Mouse (Mus musculus): Measurements from ENCODE around the gene Agap3. TPM values are rescaled to one million over a fixed set of nuclear protein-coding genes. Genes with fewer than 3 reads are reported as not detected.

The Agap3 gene
- polyA plus RNA-seq (2011; ENCODE audit: insufficient read depth, insufficient read length, low read depth, missing spikeins) = 76.8 and 79.9 TPM in 2 replicates

- H3K27me3 ChIP-seq (ENCODE audit: control insufficient read depth, insufficient read depth, low read length, poor library complexity, severe bottlenecking) = no peaks in the 10 kb centered on the region
- no peak within 1 kb of the TSS for H3K27ac ChIP-seq (ENCODE audit: insufficient read depth, low read length)
- no peaks in the 10 kb centered on the region for H3K36me3 ChIP-seq (ENCODE audit: control insufficient read depth, insufficient read depth, low read length, poor library complexity, severe bottlenecking)
- H3K9me3 ChIP-seq (replicated peaks; ENCODE audit: control insufficient read depth, insufficient read depth, low read length, poor library complexity, severe bottlenecking) = no peaks in the 10 kb centered on the region
- peak within 1 kb of the TSS; percentile 79 for H3K4me3 ChIP-seq (ENCODE audit: low read depth, low read length)
- TF ChIP-seq CTCF (IDR thresholded peaks at IDR 0.05; ENCODE audit: low read depth, low read length) = no peak
- no peak for TF ChIP-seq EP300 (IDR thresholded peaks at IDR 0.05; ENCODE audit: insufficient read depth, low read depth, low read length)
- H3K4me1 ChIP-seq (ENCODE audit: control insufficient read depth, insufficient read depth, low read length) = peaks cover 6% of the 10 kb centered on the region
- peak within 1 kb of the TSS; percentile 95 for H3K9ac ChIP-seq (ENCODE audit: low read depth, poor library complexity, severe bottlenecking)
Measured at GRCm38 (mm10) chr5:24452030-24452690, at the start of gene Agap3. Agap3 (plus strand) TSS chr5:24452177.

DNA sequence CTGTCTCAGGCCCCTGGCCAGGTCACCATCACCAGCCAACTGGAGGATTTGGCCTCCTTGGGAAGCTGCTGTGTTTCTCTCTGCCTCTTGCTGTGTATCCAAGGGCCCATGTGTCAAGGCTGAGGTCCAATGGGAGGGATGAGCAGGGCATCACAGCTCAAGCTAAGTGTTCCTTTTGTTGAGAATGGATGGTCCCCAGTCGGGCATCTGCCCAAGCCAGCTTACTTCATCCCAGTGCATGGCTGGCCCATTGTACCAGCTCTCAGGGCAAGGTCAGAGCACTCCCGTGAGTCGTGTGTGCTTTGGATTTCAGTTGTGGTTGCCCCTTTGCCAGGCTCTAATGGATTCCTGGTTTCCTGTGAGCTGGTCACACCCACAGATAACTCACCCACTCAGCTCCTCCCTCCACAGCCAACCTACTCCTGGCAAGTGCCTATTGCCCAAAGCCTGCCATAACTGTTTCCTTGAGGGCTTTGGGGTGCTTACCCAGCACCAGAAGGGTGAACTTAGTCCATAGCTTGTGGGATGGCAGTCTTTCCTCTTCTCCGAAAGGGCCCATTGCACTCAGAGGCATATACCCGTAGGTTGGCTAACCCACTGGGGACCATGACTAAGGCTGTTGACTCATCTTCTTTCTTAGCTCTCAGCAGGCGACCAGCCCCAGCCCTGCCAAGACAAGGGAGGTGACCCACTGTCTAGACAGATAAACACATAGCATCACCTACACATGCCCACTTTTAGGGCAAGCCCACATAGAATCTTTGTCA lies 47.2 kb upstream of the Agap3 start:
- H3K4me1 ChIP-seq (ENCODE audit: control insufficient read depth, insufficient read depth, low read length) = no peaks in the 10 kb centered on the region
- H3K36me3 ChIP-seq (ENCODE audit: control insufficient read depth, insufficient read depth, low read length, poor library complexity, severe bottlenecking) = no peaks in the 10 kb centered on the region
- no peaks in the 10 kb centered on the region for H3K9me3 ChIP-seq (replicated peaks; ENCODE audit: control insufficient read depth, insufficient read depth, low read length, poor library complexity, severe bottlenecking)
- no peak overlapping the region for H3K27ac ChIP-seq (ENCODE audit: insufficient read depth, low read length)
- no peak overlapping the region for H3K4me3 ChIP-seq (ENCODE audit: low read depth, low read length)
- H3K27me3 ChIP-seq (ENCODE audit: control insufficient read depth, insufficient read depth, low read length, poor library complexity, severe bottlenecking) = no peaks in the 10 kb centered on the region
- TF ChIP-seq CTCF (IDR thresholded peaks at IDR 0.05; ENCODE audit: low read depth, low read length) = no peak
- no peak for TF ChIP-seq POLR2A (IDR thresholded peaks at IDR 0.05; ENCODE audit: insufficient read depth, low read length)
- no peak for TF ChIP-seq EP300 (IDR thresholded peaks at IDR 0.05; ENCODE audit: insufficient read depth, low read depth, low read length)
- H3K9ac ChIP-seq (ENCODE audit: low read depth, poor library complexity, severe bottlenecking) = no peak overlapping the region

GRCm38 (mm10) chr5:24405389-24405876 lies 46.5 kb upstream of the Agap3 start:
- Histone ChIP-seq H3K4me1 (ENCODE audit: control insufficient read depth, insufficient read depth, low read length) (no peaks in the 10 kb centered on the region), H3K27me3 (ENCODE audit: control insufficient read depth, insufficient read depth, low read length, poor library complexity, severe bottlenecking) (no peaks in the 10 kb centered on the region), H3K9ac (ENCODE audit: low read depth, poor library complexity, severe bottlenecking) (no peak overlapping the region), H3K27ac (ENCODE audit: insufficient read depth, low read length) (no peak overlapping the region), H3K36me3 (ENCODE audit: control insufficient read depth, insufficient read depth, low read length, poor library complexity, severe bottlenecking) (no peaks in the 10 kb centered on the region), H3K9me3 (replicated peaks; ENCODE audit: control insufficient read depth, insufficient read depth, low read length, poor library complexity, severe bottlenecking) (no peaks in the 10 kb centered on the region), H3K4me3 (ENCODE audit: low read depth, low read length) (no peak overlapping the region)
- no peak for TF ChIP-seq EP300 (IDR thresholded peaks at IDR 0.05; ENCODE audit: insufficient read depth, low read depth, low read length)
- TF ChIP-seq POLR2A (IDR thresholded peaks at IDR 0.05; ENCODE audit: insufficient read depth, low read length) = no peak
- no peak for TF ChIP-seq CTCF (IDR thresholded peaks at IDR 0.05; ENCODE audit: low read depth, low read length)

DNA sequence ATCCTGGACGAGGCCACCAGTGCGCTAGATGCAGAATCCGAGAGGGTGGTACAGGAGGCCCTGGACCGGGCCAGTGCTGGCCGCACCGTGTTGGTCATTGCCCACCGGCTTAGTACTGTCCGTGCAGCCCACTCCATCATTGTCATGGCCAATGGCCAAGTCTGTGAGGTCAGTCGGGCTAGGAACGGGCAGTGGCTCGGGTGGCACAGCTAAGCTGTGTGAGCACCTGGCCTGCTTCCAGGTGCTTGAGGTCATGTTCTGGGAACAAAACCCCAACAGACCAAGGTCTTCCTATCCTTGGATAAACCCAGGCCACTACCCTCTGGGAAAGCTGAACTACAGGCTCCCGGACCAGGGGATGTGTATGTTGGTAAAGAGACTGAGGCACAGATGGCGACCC lies 43.3 kb upstream of the Agap3 start:
- no peaks in the 10 kb centered on the region for H3K9me3 ChIP-seq (replicated peaks; ENCODE audit: control insufficient read depth, insufficient read depth, low read length, poor library complexity, severe bottlenecking)
- H3K9ac ChIP-seq (ENCODE audit: low read depth, poor library complexity, severe bottlenecking) = no peak overlapping the region
- H3K36me3 ChIP-seq (ENCODE audit: control insufficient read depth, insufficient read depth, low read length, poor library complexity, severe bottlenecking) = no peaks in the 10 kb centered on the region

DNA sequence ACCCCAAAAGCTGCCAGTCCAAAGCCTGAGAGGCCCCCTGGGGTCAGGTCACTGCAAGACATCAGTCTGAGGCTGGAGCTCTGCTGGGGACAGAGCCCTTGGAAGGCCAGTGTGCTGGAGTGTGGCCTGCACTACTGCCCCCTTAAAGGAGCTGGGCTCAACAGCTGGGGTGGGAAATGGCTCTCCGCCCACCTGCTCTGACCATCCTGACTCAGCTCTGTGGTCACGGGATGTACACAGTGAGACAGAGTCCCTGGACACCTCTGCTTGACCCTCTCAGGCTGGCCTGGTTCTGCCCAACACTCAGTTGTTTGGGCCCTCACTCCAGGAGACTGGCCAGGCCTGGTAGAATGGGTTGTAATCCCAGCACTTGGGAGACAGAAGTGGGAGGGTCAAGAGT lies 42.5 kb upstream of the Agap3 start:
- no peak overlapping the region for H3K27ac ChIP-seq (ENCODE audit: insufficient read depth, low read length)
- H3K9me3 ChIP-seq (replicated peaks; ENCODE audit: control insufficient read depth, insufficient read depth, low read length, poor library complexity, severe bottlenecking) = no peaks in the 10 kb centered on the region
- no peaks in the 10 kb centered on the region for H3K27me3 ChIP-seq (ENCODE audit: control insufficient read depth, insufficient read depth, low read length, poor library complexity, severe bottlenecking)
- no peak overlapping the region for H3K9ac ChIP-seq (ENCODE audit: low read depth, poor library complexity, severe bottlenecking)
- no peaks in the 10 kb centered on the region for H3K36me3 ChIP-seq (ENCODE audit: control insufficient read depth, insufficient read depth, low read length, poor library complexity, severe bottlenecking)
- no peak overlapping the region for H3K4me3 ChIP-seq (ENCODE audit: low read depth, low read length)
- no peak for TF ChIP-seq EP300 (IDR thresholded peaks at IDR 0.05; ENCODE audit: insufficient read depth, low read depth, low read length)
- TF ChIP-seq CTCF (IDR thresholded peaks at IDR 0.05; ENCODE audit: low read depth, low read length) = no peak
- no peak for TF ChIP-seq POLR2A (IDR thresholded peaks at IDR 0.05; ENCODE audit: insufficient read depth, low read length)
- no peaks in the 10 kb centered on the region for H3K4me1 ChIP-seq (ENCODE audit: control insufficient read depth, insufficient read depth, low read length)

More for the DNA sequence above, 43.3 kb upstream of the Agap3 start:
- Histone ChIP-seq H3K27me3 (ENCODE audit: control insufficient read depth, insufficient read depth, low read length, poor library complexity, severe bottlenecking) (no peaks in the 10 kb centered on the region), H3K4me3 (ENCODE audit: low read depth, low read length) (no peak overlapping the region), H3K4me1 (ENCODE audit: control insufficient read depth, insufficient read depth, low read length) (no peaks in the 10 kb centered on the region), H3K27ac (ENCODE audit: insufficient read depth, low read length) (no peak overlapping the region)
- TF ChIP-seq EP300 (IDR thresholded peaks at IDR 0.05; ENCODE audit: insufficient read depth, low read depth, low read length) (no peak), CTCF (IDR thresholded peaks at IDR 0.05; ENCODE audit: low read depth, low read length) (no peak), POLR2A (IDR thresholded peaks at IDR 0.05; ENCODE audit: insufficient read depth, low read length) (no peak)

- Histone ChIP-seq H3K36me3 (ENCODE audit: control insufficient read depth, insufficient read depth, low read length, poor library complexity, severe bottlenecking) (no peaks in the 10 kb centered on the region), H3K27me3 (ENCODE audit: control insufficient read depth, insufficient read depth, low read length, poor library complexity, severe bottlenecking) (no peaks in the 10 kb centered on the region), H3K27ac (ENCODE audit: insufficient read depth, low read length) (no peak overlapping the region), H3K9ac (ENCODE audit: low read depth, poor library complexity, severe bottlenecking) (no peak overlapping the region), H3K4me1 (ENCODE audit: control insufficient read depth, insufficient read depth, low read length) (peaks cover 3% of the 10 kb centered on the region), H3K4me3 (ENCODE audit: low read depth, low read length) (no peak overlapping the region), H3K9me3 (replicated peaks; ENCODE audit: control insufficient read depth, insufficient read depth, low read length, poor library complexity, severe bottlenecking) (no peaks in the 10 kb centered on the region)
- TF ChIP-seq POLR2A (IDR thresholded peaks at IDR 0.05; ENCODE audit: insufficient read depth, low read length) = no peak
- TF ChIP-seq CTCF (IDR thresholded peaks at IDR 0.05; ENCODE audit: low read depth, low read length) = no peak
- TF ChIP-seq EP300 (IDR thresholded peaks at IDR 0.05; ENCODE audit: insufficient read depth, low read depth, low read length) = no peak
Measured at GRCm38 (mm10) chr5:24412063-24412462, 39.9 kb upstream of the Agap3 start.
